Mouse (Mus musculus) gastrocnemius, adult 8-10 months (tissue): ENCODE results near the gene Tube1. TPM values are rescaled to one million over a fixed set of nuclear protein-coding genes. Genes with fewer than 3 reads are reported as not detected.

Source experiments
- DNase-seq, 2 experiments: peaks; one replicate each; pipeline ENCODE4 v3.0.0; 2022; ENCODE audit warnings: low spot score in 2 of 2
- total RNA-seq, 4 experiments: library from RNA; stranded (reverse); gene quantifications; 2 replicates each; pipeline ENCODE4 v1.2.4; 2022

The Tube1 gene
- 1 to 10 TPM in 1 of 4 experiments, under 1 TPM in 3; 0.64 to 1.1 (median 0.95) TPM for total RNA-seq

GRCm38 (mm10) chr10:39133462-39134310 is at the start of gene Tube1, which contains the start of gene Fam229b:
Gene Tube1, plus strand, starts transcription at chr10:39133976.
Gene Fam229b, minus strand, starts transcription at chr10:39133914.
- DNase-seq = peak; percentile 80

- no peak for DNase-seq
These were observed 36.8 kb upstream of the Tube1 start for GRCm38 (mm10) chr10:39096981-39097380.

DNA sequence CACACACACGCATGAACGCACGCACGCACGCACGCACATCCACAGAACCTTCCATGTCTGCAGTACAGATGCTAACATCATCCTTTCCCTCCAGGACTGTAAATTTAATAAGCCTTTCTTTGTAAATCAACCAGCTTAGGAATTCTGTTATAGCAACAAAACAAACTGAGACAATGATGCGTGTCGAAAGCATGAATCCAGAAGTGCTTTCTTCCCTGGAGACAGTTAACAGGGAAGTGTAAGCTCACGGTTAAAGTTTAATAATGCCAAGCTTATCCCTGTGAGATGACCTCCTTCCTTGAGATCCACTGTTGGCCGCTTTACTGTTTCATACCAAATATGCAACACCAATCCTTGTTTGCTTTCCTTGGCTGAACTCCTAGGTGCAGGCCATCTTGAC is 35.0 kb upstream of the Tube1 start:
- DNase-seq = no peak

DNA sequence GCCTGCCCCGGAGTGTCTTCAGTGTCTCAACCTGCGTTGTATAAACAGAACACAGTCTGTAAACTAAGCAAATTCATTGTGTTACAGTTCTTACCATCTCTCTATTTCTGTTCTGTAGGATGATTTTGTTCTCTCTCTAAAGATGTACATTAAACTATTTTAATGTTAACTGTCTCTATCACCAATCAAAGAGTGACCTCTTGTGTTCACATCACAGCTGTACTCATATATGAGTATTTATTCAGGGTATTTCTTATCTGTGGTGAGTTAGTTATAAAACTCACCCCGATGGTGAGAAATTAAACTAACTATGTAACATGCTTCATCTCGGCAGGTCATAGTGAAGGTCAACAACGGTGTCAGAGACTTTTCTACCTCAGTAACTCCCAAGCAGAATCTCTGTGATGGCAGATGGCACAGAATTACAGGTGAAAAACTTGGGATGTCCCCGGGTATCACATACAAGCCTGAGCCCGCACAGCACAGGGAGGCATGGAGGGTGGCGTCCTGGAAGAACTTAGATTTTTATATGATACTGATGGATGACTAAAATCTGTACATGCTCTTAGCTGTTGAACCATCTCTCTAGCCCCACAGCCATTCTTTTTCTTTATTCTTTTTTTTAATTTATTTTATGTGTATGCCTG is 28.9 kb upstream of the Tube1 start:
- DNase-seq = no peak

- no peak for DNase-seq
These were observed 27.4 kb upstream of the Tube1 start for GRCm38 (mm10) chr10:39106413-39106812.

GRCm38 (mm10) chr10:39106935-39107334 is 26.8 kb upstream of the Tube1 start:
- no peak for DNase-seq

GRCm38 (mm10) chr10:39108837-39109488 is 24.8 kb upstream of the Tube1 start:
- no peak for DNase-seq

- DNase-seq = no peak
These were observed 24.3 kb upstream of the Tube1 start for GRCm38 (mm10) chr10:39109489-39109874.

- no peak for DNase-seq
These were observed 12.4 kb upstream of the Tube1 start for GRCm38 (mm10) chr10:39121412-39121811.

DNA sequence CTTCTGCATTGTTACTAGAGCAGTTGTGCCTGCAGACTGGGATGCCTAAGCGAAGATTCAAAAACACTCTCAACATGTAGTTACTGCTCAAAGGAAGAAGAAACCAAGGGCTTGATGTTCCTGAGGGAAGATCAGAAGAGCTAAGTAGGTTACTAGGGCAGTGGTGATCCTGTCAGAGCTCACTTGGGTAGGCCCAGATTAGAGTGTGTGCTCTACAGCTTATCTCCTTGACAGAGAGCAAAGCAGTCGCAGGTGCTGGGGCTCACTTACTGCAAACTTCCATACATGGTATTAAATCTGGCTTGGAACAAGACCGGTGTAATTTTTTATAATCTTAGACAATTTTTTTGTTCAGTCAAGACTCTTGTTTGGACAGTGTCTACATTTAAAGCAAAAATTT is 4.0 kb downstream of the Tube1 start:
- no peak for DNase-seq

DNA sequence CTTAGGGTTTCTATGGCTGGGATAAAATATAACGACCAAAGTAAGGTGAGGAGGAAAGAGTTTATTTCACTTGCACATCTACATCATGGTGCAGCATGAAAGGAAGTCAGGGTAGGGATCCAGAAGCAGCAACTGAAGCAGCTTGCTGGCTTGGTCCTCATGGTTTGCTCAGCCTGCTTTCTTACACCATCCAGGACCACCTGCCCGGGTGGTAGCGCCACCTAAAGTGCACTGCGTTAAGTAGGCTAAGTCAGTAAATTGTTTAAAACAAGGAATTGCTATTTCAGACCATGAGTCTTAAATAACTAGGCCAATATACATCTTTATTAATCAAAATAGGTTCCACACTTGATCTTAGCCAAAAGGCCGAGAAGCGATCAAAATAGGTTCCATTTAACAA is 5.0 kb downstream of the Tube1 start:
- no peak for DNase-seq

DNA sequence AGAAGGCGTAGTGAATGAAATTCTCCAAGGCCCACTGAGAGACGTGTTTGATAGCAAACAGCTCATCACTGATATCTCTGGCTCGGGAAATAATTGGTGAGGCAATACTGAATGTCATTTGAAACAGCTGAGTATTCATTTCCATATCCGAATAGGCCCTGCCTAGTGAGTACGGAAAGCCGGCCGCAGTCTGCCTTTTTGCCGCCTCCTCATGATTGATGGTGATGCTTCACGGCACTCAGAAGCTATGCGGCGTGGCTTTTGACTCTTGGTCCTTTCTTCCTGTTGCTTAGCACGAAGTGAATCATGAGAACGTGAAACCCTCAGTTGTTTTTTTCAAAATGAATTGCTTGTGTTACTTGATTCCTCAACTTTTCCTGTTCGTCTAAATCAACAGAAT is 7.1 kb downstream of the Tube1 start:
- no peak for DNase-seq

GRCm38 (mm10) chr10:39141401-39141800 is 7.6 kb downstream of the Tube1 start:
- DNase-seq = no peak

- no peak for DNase-seq
These were observed 8.4 kb downstream of the Tube1 start for GRCm38 (mm10) chr10:39142216-39142615.

DNA sequence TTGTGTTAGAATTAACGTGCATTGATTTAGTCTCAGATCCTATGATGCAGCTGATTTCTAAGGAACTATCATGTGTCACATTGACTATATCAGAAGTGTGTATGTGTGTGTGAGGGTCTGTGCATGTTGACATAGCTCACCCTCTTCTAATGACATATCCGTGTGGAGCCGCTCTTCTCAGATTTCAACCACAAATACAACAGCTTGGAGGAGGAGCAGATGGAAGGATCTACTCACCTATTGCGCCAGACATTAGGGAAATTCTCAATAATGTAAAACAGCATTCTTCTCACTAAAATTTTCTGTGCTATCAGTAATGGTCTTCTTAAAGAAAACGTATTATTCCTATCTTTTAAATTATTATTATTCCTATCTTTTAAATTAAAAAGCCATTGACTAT is 22.9 kb downstream of the Tube1 start:
- DNase-seq = no peak

DNA sequence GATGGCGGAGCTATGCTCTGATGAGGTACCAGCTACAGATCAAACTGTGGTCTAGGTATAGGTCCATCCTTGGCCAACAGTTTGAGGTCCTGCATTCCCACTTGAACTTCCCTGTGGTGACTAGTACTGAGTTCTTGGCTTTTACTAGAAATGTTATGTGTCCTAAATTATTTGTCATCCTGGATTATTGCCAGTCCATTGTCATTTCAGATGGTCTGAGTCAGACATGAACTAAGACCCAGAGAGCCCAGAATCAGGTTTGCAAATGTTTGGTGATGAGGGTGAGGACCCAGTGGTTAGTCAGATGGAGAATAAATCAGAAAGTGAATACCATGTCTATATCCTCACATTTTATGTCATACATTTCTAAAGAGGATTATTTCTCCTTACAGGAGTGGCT is 23.5 kb downstream of the Tube1 start:
- DNase-seq = no peak

GRCm38 (mm10) chr10:39158306-39158705 is 24.5 kb downstream of the Tube1 start:
- no peak for DNase-seq

- no peak for DNase-seq
These were observed 27.6 kb downstream of the Tube1 start for GRCm38 (mm10) chr10:39161406-39161805.

- no peak for DNase-seq
These were observed 29.1 kb downstream of the Tube1 start for GRCm38 (mm10) chr10:39162666-39163484.

DNA sequence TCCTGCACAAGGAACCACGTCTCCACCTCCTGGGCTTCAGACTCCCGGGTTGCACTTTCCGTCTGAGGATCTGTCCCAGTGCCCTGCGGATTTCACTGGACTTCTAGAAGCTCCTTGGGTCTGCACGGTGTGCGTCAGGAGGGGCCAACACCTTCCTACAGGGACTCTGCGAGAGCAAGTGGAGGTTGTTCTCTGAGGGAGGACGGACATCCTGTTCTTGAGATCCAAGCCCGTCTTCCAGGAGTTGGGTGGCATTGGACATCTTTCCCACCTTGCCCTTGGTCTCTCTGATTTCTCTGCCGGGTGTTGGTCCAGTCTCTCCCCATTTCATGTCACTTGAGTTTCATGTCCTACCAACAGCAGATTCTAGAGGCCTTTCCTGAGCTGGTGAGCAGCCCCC is 29.9 kb downstream of the Tube1 start, which contains the start of gene Ccn6:
Ccn6 (minus strand) TSS at position 101 of the 400 bp plus-strand sequence.
- DNase-seq = no peak

GRCm38 (mm10) chr10:39165632-39166115 is 31.9 kb downstream of the Tube1 start:
- no peak for DNase-seq
